Mouse (Mus musculus) cortical plate, adult 2 months (tissue): Measurements from ENCODE around the gene Mturn.

Source experiments
- CTCF ChIP-seq: fragments of 200-500 bp; IDR thresholded peaks from 2 replicates; pipeline ENCODE4 v1.5.1; 2011; ENCODE audit warnings: mild to moderate bottlenecking, control low read depth, low read length; ENCODE audit not compliant: insufficient read depth; ENCODE audit errors: extremely low read depth
- POLR2A ChIP-seq: fragments of 200-500 bp; IDR thresholded peaks from 2 replicates; pipeline ENCODE4 v1.6.1; 2011; ENCODE audit warnings: mild to moderate bottlenecking, low read length, control low read depth; ENCODE audit not compliant: insufficient read depth; ENCODE audit errors: extremely low read depth

GRCm38 (mm10) chr6:54672901-54673300, 8.5 kb upstream of the Mturn start:
- no peak for TF ChIP-seq POLR2A
- no peak for TF ChIP-seq CTCF
